Mouse (Mus musculus) gastrocnemius, postnatal 36 days (tissue): ENCODE results near the gene Asb10. TPM values are rescaled to one million over a fixed set of nuclear protein-coding genes. Genes with fewer than 3 reads are reported as not detected.
"Not testable (repeated sequence)": the region's sequence is repeated elsewhere in the genome, so short reads cannot be mapped to it uniquely, and the experiment has no call there.

Experiments used
- DNase-seq, 2 experiments: peaks; one replicate each; pipeline ENCODE4 v3.0.0; 2022
- intact Hi-C: fragments of 180-260 bp; cut with DNase I; formaldehyde crosslinking; loops from one replicate; pipeline ENCODE4 v1.15.1; 2025
- long read RNA-seq, 2 experiments: library from polyadenylated mRNA; stranded (forward); transcript quantifications; one replicate each; pipeline ENCODE4 v2.0.0; 2021
- total RNA-seq, 2 experiments: library from RNA; stranded (reverse); gene quantifications; 2 replicates each; pipeline ENCODE4 v1.2.3; 2021

Asb10 gene
- 10 to 100 TPM; 72.9 to 76.9 TPM for total RNA-seq
- long read RNA-seq, experiment 1, transcript Asb10-201 (6 exons, 2,327 nt): major isoform, 14 of 64 reads
- long read RNA-seq, experiment 1, partial matches to known transcripts: 12 of 64 reads
- long read RNA-seq, experiment 1, other reads (novel, unspliced or antisense): 38 of 64 reads
- long read RNA-seq, experiment 2, transcript Asb10-201 (6 exons, 2,327 nt): major isoform, 28 of 99 reads
- long read RNA-seq, experiment 2, partial matches to known transcripts: 20 of 99 reads
- long read RNA-seq, experiment 2, other reads (novel, unspliced or antisense): 51 of 99 reads

DNA sequence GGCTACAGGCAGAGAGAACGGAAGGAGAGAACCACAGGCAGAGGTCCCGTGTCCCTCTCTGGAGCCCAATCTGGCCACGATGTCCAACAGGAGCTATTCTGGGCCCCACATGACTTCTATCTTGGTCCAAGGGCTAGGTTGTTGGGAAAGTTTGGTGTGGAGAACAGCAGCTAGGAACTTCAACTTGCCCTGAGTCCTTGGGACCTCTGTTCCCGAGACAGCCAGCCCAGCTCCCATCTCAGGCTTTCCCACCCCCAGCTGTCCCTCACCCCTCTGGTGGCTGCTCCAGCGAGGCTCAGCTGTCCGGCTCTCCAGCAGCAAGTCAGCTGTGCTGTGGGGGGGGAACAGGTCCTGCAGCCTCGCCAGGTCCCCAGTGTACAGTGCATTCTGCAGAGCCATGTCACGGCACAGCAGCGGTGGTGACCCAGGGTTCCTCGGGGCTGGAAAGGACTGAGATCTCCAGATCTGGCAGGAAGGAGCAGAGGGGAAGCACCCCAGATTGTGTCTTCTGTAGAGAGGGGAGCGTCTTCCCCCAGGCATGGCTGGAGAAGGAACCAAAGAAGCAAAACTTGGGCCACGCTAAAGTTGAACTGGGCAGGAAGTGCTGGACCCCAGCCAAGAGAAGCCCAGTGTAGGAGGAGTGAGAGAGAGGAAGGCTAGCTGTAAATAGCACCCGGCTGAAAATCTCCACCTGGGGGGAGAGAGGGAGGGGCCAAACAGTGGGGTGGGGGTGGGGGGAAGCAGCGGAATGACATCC, at the start of gene Asb10:
Asb10 (minus strand) TSS at position 592 of the 757 bp plus-strand sequence.
- intact Hi-C loops: loop anchor here (5.0 kb wide), 1 partner anchor 37 kb away; the partner anchor contains the start of gene Abcf2
- peak; percentile 65 to 72 for DNase-seq

DNA sequence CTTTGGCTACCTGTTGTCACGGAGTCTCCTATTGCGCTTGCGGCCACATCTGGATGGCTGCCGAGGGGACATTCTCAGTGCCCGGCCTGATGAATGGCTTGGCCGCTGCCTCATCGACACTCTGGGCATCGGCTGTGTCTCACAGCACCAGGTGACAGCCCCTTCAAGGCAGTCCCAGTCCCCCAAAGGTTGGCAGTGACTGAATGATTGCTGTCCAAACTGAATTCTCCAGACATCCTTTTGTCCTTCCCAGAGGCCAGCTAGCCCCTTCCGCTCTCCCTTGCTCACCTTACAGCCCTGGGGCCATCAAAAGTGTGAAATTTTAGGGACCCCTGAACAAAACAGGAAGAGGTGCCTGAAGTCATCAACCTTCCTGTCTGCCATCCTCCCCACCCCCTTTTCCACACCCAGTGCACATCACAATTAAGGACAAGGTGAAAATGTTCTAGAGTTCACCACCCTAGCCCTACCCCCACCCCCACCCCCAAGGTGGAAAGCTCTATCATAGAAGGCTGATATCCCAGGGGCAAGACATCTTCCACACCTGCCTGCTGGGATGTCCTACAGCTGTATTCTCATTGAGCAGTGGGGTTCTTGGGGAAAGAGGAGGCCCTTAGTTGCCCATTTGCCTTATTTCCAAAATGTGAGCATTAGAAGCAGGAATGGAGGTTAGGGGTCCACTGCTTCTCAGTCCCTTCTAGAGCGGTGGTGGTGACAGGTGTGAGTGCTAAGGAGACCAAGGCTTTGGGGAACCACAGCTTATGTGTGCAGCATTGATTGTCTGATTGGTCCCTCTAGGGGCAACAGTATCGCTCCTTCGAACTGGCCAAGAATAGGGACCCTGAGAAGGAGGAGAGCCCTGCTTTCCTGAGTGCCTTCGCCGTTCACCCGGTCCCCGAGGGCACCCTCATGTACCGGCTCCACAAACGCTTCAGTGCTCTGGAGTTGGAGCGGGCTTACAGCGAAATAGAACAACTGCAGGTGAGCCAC, 49.0 kb upstream of the Asb10 start:
- DNase-seq: no peak
- intact Hi-C loops: loop anchor here (5.0 kb wide), 1 partner anchor 58 kb away; no protein-coding TSS in a partner anchor

DNA sequence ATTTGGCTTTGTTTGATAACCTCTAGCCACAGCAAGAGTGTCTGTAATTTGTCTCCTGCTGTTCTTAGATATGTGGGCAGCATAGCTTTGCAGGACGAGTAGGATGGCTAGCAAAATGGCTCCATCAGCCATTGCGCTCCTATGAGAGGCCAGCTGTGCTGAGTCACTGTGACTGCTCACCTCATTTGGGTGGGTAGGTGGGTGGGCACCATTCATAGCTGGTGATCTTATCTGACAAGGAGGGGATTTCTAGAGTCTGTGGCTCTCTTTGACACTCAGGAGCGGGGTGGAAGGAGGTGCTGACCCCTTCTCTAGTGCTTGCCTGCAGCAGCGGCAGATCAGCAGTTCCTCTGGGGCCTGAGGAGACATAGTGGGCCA, 46.4 kb upstream of the Asb10 start:
- DNase-seq: peak in 1 of 2 experiments; percentile 18
- intact Hi-C loops: no loop called here

DNA sequence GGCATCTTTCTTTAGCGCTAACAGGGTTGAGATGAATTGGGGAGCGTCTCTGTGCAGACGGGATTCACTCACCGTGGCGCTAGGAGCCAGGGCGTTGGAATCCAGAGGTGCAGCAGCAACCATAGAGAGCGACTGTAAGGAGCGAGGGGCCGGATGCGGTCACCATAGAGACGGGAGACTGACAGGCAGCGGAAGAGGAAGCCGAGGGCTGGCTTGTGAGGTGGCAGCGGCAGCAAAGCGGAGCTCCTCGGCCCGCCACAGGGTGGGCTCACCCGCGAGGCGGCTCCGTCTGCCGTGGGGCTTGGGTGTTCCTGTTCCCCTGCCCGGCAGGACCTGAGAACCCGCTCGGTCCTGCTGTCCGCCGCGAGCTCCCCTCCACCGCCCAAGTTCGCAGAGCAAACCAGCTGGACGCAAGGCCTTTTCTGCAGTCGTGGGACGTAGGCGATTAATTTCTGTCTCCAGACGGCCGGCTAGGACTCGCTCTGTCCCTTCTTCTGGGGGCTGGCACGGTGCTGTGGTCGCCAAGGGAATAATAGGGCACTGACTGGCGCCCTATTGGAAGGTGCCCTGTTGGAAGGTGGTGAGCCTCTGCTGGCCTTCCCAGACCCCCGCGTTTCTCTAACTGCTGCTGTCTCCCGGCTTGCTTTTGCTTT, 45.9 kb upstream of the Asb10 start, which contains the start of gene Chpf2:
Chpf2 (plus strand) TSS at position 195 of the 653 bp plus-strand sequence.
- peak; percentile 60 to 63 for DNase-seq
- intact Hi-C loops: no loop called here

DNA sequence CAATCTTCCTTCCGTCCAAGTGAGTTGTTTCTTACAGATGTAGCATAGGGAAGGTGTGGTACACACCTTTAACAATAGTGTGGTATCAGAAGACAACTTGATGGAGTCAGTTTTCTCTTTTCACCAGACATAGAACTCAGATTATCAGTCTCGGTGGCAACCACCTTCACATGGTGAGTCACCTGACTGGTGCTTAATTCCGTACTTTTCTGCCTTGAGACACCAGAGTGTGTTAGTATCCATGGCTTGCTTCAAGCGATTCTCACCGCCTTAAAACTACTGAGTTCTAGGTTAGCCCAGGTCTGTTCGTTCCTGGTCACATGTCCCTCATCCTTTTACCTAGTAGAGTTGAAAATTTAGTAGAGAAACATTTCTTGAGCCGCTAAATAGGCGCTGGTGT, 45.3 kb upstream of the Asb10 start:
- intact Hi-C loops: no loop called here
- DNase-seq: no peak

DNA sequence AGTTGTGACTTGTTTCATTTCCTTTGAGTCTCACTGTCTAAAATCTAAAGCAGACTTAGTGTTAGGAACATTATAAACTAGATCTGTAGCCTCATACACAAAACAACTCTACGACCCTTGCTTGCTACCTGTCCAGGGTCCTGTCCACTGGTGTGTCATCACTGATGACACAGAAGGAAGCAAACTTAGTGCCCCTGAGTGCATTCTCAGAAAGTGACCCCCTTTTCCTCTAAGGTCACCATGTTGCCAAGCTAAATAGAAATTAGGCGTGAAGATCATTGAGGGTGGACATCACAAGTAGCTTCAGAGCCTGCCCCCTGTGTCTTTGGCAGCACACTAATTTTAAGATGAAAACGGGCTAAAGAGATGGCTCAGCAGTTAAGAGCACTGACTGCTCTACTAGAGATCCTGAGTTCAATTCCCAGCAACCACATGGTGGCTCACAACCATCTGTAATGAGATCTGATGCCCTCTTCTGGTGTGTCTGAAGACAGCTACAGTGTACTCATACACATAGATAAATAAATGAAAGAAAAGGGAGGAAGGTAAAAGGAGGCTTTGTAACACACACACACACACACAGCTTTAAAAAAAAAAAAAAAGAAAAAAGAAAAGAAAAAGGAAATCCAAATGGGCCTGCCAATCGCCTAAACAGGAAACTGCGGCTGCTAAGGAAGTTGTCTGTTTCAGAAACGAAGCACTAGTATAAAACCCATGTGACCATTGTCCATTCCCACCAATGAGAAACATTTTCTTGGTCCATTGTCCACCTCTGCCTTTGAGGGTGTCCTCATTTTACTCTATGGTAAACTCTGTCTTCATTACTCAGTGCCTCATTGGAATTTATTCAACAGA, 37.6 kb upstream of the Asb10 start:
- DNase-seq: no peak
- intact Hi-C loops: loop anchor here (5.0 kb wide), 1 partner anchor 36 kb away; the partner anchor contains the start of gene Asb10

DNA sequence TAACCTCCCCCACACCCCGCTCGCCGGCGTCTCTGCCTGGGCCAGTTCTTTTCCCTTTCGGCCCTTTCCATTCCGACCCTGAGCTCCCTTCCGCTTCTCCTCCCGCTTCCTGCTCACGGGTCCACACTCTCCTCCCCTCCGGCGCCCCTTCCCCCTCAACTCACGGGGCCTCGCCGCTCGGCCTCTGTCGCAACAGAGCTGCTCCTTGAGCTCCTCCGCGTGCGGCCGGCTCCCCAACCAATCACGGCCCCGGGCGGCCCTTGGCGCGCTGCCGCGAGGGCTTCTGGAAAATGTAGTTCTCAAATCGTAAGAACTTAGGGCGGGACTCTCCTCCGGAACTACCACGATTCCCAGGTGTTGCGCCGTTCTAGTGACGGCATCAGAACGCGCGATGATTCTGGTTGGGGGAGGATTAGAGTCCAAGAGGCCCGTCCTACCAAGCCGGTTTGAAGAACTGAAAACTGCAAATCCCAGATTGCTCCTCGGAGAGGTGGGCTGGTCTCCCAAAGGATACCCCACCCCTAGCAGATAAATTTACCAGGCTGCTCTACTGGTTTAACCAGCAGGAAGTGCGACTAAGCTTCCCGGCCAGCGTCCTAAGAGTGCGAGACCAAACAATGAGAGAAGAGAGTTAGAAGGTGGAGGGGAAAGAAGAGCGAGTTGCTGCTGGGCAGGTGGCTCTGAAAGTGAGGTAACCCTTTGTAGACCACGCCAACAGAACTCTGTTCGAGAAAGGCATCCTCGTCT, 36.6 kb upstream of the Asb10 start, which contains the start of gene Abcf2:
Abcf2 (minus strand) TSS at position 285 of the 747 bp plus-strand sequence.
- intact Hi-C loops: loop anchor here (5.0 kb wide), 1 partner anchor 35 kb away; the partner anchor contains the start of gene Asb10
- peak; percentile 99 to 100 for DNase-seq

DNA sequence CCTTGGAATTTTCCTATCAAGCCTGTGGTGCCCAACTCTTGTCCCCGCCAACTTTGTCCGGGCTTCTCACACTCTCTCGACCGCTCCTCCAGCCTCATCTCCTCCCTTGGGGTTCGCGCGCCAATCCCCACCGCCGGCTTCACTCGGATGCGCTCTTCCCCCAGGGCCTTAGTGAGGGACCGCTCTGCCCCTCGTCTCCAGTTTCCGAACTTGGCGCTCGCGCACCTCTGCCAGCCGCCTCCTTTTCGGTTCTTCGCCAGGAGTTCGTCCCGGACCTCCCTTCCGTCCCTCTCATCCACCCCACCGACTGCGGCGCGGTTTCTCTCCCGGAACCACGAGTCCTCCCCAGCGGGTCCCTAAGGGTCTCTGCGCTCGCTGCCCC, 36.0 kb upstream of the Asb10 start:
- intact Hi-C loops: loop anchor here (5.0 kb wide), 1 partner anchor 34 kb away; the partner anchor contains the start of gene Asb10
- DNase-seq: no peak

DNA sequence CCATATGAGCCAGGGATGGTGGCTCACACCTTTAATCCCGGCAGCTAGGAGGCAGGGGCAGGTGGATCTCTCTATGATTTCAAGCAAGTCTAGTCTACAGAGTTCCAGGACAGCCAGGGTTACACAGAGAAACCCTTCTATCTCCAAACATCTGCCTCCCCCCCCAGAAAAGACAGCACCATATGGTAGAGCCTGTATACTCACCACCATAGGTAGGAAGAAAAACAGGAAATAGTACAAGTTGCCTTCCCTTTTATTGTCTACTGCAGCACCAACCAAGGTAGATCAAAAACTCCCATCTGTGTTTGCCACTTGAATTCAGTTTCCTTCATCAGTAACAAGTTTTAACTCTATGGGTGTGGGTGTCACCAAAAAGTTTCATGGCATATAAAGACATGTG, 35.2 kb upstream of the Asb10 start:
- intact Hi-C loops: loop anchor here (5.0 kb wide), 1 partner anchor 34 kb away; the partner anchor contains the start of gene Asb10
- no peak for DNase-seq

DNA sequence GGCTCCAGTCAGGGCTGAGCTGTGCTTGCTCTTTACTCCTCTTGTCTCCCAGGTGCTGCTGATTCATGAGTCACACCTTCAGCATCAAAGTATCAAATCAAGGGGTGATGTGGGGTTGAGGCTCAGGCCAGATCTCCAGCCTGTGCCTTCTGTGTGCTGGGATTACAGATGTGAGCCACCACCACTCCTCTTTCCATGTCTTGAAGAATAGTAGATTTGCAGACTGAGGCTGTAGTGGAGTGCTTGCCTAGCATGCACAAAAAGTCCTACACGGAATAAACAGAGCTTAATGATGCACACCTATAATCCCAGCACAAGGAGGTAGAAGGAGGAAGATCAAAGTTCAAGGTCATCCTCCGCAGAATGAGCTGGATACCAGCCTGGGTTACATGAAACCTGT, 15.9 kb upstream of the Asb10 start, which contains the start of gene 4931409K22Rik:
4931409K22Rik (minus strand) TSS at position 101 of the 400 bp plus-strand sequence.
- DNase-seq: no peak
- intact Hi-C loops: no loop called here

DNA sequence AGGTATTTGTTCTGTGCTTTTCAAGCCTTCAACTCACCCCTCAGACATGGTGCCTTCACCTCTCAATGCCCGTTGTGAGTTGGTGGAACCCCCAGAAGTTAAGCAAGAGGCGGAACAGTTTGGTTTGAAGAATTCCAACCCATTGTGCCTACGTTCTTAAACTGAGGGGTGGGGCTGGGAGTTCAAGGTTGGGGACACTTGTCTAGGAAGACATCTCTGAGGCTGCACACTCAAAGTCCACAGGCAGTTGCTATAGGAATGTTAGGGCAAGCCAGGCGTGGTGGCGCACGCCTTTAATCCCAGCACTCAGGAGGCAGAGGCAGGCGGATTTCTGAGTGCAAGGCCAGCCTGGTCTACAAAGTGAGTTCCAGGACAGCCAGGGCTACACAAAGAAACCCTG, 14.6 kb upstream of the Asb10 start:
- intact Hi-C loops, DNase-seq: not testable (repeated sequence)

DNA sequence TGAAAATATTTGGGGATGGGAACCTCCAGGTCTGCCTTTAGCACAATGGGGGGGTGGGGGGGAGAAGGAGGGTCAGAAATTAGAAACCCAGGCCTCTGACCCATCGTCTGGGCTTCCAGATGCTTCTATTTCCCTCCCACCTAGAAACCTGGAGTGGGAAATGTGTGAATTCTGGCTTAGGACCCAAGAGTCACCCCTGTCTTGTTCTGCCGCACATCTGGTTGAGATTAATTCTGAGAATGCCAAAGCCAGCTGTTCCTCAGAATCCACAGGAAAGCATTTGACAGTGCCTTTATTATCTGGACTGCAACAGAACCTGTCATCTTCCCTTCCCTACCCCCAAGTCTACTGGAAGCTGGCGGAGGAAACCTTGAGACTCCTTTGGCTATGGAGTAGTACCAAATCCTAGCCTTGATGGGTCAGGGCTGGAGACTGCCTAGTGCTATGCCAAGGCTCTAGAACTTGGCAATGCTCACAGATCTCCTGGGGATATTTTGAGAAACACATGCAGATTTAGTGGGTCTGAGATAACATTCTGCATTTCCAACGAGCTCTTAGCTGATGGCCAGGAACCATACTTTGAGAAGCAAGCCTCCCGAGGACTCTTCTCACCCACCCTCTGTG, 13.0 kb upstream of the Asb10 start:
- intact Hi-C loops: no loop called here
- no peak for DNase-seq

DNA sequence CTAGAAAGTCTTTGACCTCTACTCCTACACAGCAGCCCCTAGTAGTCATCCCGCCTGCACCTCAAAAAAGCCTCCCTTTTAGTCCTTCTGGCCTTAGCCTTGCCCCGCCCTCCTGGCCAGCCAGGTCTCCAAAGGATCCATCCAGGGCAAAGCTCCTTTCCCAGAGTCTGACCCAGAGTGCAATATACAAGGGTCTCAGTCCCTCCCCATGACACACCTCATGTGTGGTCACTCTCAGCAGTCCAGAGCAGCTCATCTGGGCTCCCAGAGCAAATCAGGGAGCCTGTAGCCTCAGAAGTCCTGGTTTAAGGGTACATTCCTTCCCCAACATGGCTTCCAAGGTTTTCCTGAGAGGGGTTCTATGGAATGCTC, 10.5 kb upstream of the Asb10 start:
- no peak for DNase-seq
- intact Hi-C loops: no loop called here

DNA sequence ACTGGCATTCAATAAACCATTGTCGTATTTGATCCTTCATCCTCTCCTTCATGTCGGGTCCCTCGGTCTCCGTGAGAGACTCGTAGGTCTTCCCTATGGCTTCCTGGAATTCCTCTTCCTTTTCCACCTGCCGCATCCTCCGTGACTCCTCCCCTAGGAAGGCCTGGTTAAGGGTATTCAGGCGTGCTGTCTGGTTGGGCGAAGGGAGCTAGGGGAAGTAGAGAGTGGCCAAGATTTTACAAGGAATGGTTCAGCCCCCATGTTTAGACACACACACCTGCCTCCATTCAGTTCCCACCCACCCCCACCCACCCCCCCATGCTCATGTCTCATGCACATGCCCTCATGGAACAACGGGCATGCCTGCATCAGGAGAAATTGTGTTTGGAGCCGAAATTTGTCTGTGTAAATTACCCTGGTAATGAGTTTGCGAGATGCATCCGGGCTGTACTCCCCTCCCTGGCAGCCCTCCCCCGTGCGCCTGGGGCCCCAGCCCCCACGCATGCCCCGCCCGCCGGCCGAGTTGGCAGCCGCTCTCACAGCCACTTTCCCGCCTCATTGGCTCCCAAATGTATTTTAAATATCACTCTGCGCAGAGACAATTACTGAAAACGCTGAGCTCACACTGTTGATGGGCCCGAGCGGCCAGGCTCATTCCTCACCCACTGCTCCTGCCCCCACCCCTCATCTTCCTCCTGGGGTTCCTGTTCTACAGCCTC, 10.0 kb upstream of the Asb10 start:
- no peak for DNase-seq
- intact Hi-C loops: no loop called here

DNA sequence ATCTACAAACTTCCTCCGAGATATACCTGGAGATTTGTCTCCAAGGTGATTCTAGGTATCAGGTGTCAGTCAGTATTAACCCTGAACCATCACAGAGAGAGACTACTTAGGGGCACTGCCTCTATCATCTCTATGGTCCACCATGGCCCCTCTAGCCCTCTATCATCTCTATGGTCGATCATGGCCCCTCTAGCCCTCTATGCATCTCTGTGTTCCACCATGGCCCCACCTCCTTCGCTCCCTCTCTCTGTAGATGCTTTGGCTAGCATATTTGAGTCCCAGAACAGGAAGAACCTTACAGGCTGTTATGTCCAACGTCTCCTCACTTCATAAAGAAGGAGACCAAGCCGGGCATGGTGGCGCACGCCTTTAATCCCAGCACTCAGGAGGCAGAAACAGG, 1.9 kb upstream of the Asb10 start:
- DNase-seq: no peak
- intact Hi-C loops: loop anchor here (5.0 kb wide), 1 partner anchor 35 kb away; the partner anchor contains the start of gene Abcf2

DNA sequence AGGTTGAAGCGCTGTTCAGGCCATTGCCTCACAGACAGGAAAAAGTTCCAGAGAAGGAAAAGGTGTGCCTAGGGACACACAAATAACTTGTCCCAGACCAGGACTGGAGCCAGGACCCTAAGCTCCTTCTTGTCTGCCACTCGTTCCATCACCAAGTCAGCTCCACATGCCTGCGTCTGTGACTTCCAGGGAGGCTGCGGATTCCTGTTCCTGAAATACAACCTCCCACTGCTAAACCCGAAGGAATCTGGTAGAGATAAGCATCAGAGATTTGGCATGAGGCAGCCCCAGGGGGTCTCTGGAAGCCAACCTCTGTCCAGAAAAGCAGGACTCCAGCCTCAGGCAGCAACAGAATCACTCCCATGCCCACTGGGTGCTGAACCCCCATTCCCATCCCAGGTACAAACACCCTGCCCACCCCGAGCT, 379 bp upstream of the Asb10 start:
- intact Hi-C loops: loop anchor here (5.0 kb wide), 1 partner anchor 36 kb away; the partner anchor contains the start of gene Abcf2
- DNase-seq: no peak
